Mouse (Mus musculus) intestine, embryonic 15.5 days (tissue): Measurements from ENCODE around the gene Fthl17f. TPM values are rescaled to one million over a fixed set of nuclear protein-coding genes. Genes with fewer than 3 reads are reported as not detected.

Experiments
- polyA plus RNA-seq: library from polyadenylated mRNA; unstranded; fragments of >200 nt; fragmentation: Nextera tagmentation; extraction: Ambion mirVana; gene quantifications from 2 replicates; pipeline ENCODE4 v1.2.1, GENCODE M21; 2015

The Fthl17f gene
- polyA plus RNA-seq, 1 experiment from 2014 or later, result not detected

Other genes with a start within 250 kb of the Fthl17f start
- not detected in 2 replicates for gene Gm6592, start 219.0 kb upstream of the Fthl17f start, polyA plus RNA-seq
- not detected in 2 replicates for gene Gm5751, start 188.8 kb upstream of the Fthl17f start, polyA plus RNA-seq
- gene B630019K06Rik, start 170.6 kb upstream of the Fthl17f start, polyA plus RNA-seq, result 2.7 and 3.3 TPM in 2 replicates
- gene Fthl17b, start 100.0 kb upstream of the Fthl17f start, polyA plus RNA-seq, result not detected in 2 replicates
- not detected in 2 replicates for gene Fthl17c, start 86.5 kb upstream of the Fthl17f start, polyA plus RNA-seq
- not detected in 2 replicates for gene Fthl17d, start 76.3 kb upstream of the Fthl17f start, polyA plus RNA-seq
- gene Fthl17e, start 29.5 kb upstream of the Fthl17f start, polyA plus RNA-seq, result not detected in 2 replicates
- gene 4930402K13Rik, start 41.5 kb downstream of the Fthl17f start, polyA plus RNA-seq, result not detected in 2 replicates
- 0.69 and 0.78 TPM in 2 replicates for gene Lancl3, start 136.9 kb downstream of the Fthl17f start, polyA plus RNA-seq
- gene Gm14862, start 193.9 kb downstream of the Fthl17f start, polyA plus RNA-seq, result not detected in 2 replicates
- 4.1 and 4.9 TPM in 2 replicates for gene Xk, start 209.7 kb downstream of the Fthl17f start, polyA plus RNA-seq
- gene H2al1m, start 220.7 kb downstream of the Fthl17f start, polyA plus RNA-seq, result not detected in 2 replicates